Mouse (Mus musculus) heart, embryonic 10.5 days (tissue): ENCODE measurements around the gene Alkbh3. TPM values are rescaled to one million over a fixed set of nuclear protein-coding genes. Genes with fewer than 3 reads are reported as not detected.
A peak's percentile ranks its signal among the peaks of the same experiment; 100 is the strongest.

Experiments used
- DNase-seq: peaks from one replicate; pipeline ENCODE4 v3.0.0-alpha.2; 2017; ENCODE audit warnings: low spot score
- H3K27ac ChIP-seq: fragments of 300-500 bp; sonication (generic); 2 replicates; pipeline ENCODE4 v1.5.1; 2016; ENCODE audit warnings: mild to moderate bottlenecking
- H3K27me3 ChIP-seq: fragments of 300-500 bp; sonication (generic); 2 replicates; pipeline ENCODE4 v1.6.1; 2016; ENCODE audit warnings: mild to moderate bottlenecking; ENCODE audit not compliant: poor library complexity, insufficient read depth, severe bottlenecking
- H3K36me3 ChIP-seq: fragments of 300-500 bp; sonication (generic); 2 replicates; pipeline ENCODE4 v1.6.1; 2016; ENCODE audit warnings: mild to moderate bottlenecking, moderate library complexity
- H3K4me1 ChIP-seq: fragments of 300-500 bp; sonication (generic); 2 replicates; pipeline ENCODE4 v1.6.1; 2016; ENCODE audit warnings: mild to moderate bottlenecking
- H3K4me3 ChIP-seq: fragments of 300-500 bp; sonication (generic); 2 replicates; pipeline ENCODE4 v1.5.1; 2016; ENCODE audit warnings: mild to moderate bottlenecking, moderate library complexity
- H3K9me3 ChIP-seq: fragments of 300-500 bp; sonication (generic); 2 replicates; pipeline ENCODE4 v1.6.1; 2016; ENCODE audit warnings: mild to moderate bottlenecking, moderate library complexity
- WGBS: fragments of 180-500 bp; shearing (Covaris S2); methylation state at CpG from one replicate; pipeline ENCODE4 v1.1.7; 2016; 5-methylcytosine and 5-hydroxymethylcytosine counted together
- polyA plus RNA-seq: library from polyadenylated mRNA; unstranded; fragments of >200 nt; fragmentation: Nextera tagmentation; extraction: Ambion mirVana; gene quantifications from 2 replicates; pipeline ENCODE4 v1.2.1, GENCODE M21; 2016

Alkbh3 gene
- polyA plus RNA-seq, 1 experiment from 2014 or later: 66.2 TPM

GRCm38 (mm10) chr2:93957785-93958175 lies 52.8 kb downstream of the Alkbh3 start:
- WGBS: 52% methylated on average over 8 of the region's 8 CpGs
- no peak overlapping the region for H3K4me3 ChIP-seq
- no peak overlapping the region for H3K27ac ChIP-seq
- H3K36me3 ChIP-seq: no peaks in the 10 kb centered on the region
- H3K9me3 ChIP-seq: no peaks in the 10 kb centered on the region
- DNase-seq: no peak
- peaks cover 71% of the 10 kb centered on the region for H3K27me3 ChIP-seq
- H3K4me1 ChIP-seq: peaks cover 31% of the 10 kb centered on the region

GRCm38 (mm10) chr2:93956908-93957784 lies 53.5 kb downstream of the Alkbh3 start, which contains the start of gene Gm13889:
TSS of gene Gm13889 (minus strand) at chr2:93957201.
- 9% methylated on average over 45 of the region's 62 CpGs for WGBS
- no peak for DNase-seq
- Histone ChIP-seq H3K9me3 (no peaks in the 10 kb centered on the region), H3K36me3 (no peaks in the 10 kb centered on the region), H3K27me3 (peaks cover 78% of the 10 kb centered on the region), H3K4me1 (peaks cover 31% of the 10 kb centered on the region), H3K4me3 (peak within 1 kb of the TSS; percentile 78), H3K27ac (peak within 1 kb of the TSS; percentile 86)

- peak overlapping the region; percentile 86 for H3K27ac ChIP-seq
- no peaks in the 10 kb centered on the region for H3K9me3 ChIP-seq
- H3K4me1 ChIP-seq: peaks cover 31% of the 10 kb centered on the region
- peaks cover 83% of the 10 kb centered on the region for H3K27me3 ChIP-seq
- H3K36me3 ChIP-seq: no peaks in the 10 kb centered on the region
- WGBS: under 1% methylated on average over 44 of the region's 44 CpGs
- peak overlapping the region; percentile 78 for H3K4me3 ChIP-seq
- DNase-seq: no peak
Measured at GRCm38 (mm10) chr2:93956331-93956801, 54.2 kb downstream of the Alkbh3 start.

GRCm38 (mm10) chr2:93955886-93956285 lies 54.7 kb downstream of the Alkbh3 start:
- no peak for DNase-seq
- Histone ChIP-seq H3K4me1 (peaks cover 31% of the 10 kb centered on the region), H3K4me3 (peak overlapping the region; percentile 78), H3K27ac (peak overlapping the region; percentile 86; the same call in 1 of the 2 replicates), H3K36me3 (no peaks in the 10 kb centered on the region), H3K9me3 (no peaks in the 10 kb centered on the region), H3K27me3 (peaks cover 83% of the 10 kb centered on the region)
- WGBS: 0% methylated on average over 31 of the region's 31 CpGs

- DNase-seq: no peak
- peaks cover 31% of the 10 kb centered on the region for H3K4me1 ChIP-seq
- no peaks in the 10 kb centered on the region for H3K9me3 ChIP-seq
- peaks cover 77% of the 10 kb centered on the region for H3K27me3 ChIP-seq
- peak overlapping the region; percentile 3; the same call in 1 of the 2 replicates for H3K27ac ChIP-seq
- 2% methylated on average over 32 of the region's 32 CpGs for WGBS
- H3K36me3 ChIP-seq: no peaks in the 10 kb centered on the region
- peak overlapping the region; percentile 78 for H3K4me3 ChIP-seq
Measured at GRCm38 (mm10) chr2:93954781-93955578, 55.6 kb downstream of the Alkbh3 start.

- Histone ChIP-seq H3K27me3 (peaks cover 76% of the 10 kb centered on the region), H3K9me3 (no peaks in the 10 kb centered on the region)
- WGBS: 81% methylated on average over 9 of the region's 9 CpGs
Measured at GRCm38 (mm10) chr2:93953726-93954125, 56.9 kb downstream of the Alkbh3 start.

GRCm38 (mm10) chr2:93946976-93947375 lies 63.6 kb downstream of the Alkbh3 start:
- DNase-seq: no peak
- Histone ChIP-seq H3K4me3 (no peak overlapping the region), H3K27me3 (peaks cover 32% of the 10 kb centered on the region), H3K27ac (no peak overlapping the region), H3K9me3 (0 out of 2 replicates have a peak, but pooled peaks cover 4% of the 10 kb centered on the region), H3K4me1 (peaks cover 1% of the 10 kb centered on the region; the same call in 1 of the 2 replicates), H3K36me3 (no peaks in the 10 kb centered on the region)
- WGBS: 51% methylated on average over 5 of the region's 5 CpGs

More at GRCm38 (mm10) chr2:93953726-93954125, 56.9 kb downstream of the Alkbh3 start:
- no peak overlapping the region for H3K27ac ChIP-seq
- no peak for DNase-seq
- peaks cover 31% of the 10 kb centered on the region for H3K4me1 ChIP-seq
- H3K4me3 ChIP-seq: no peak overlapping the region
- H3K36me3 ChIP-seq: no peaks in the 10 kb centered on the region

GRCm38 (mm10) chr2:93944855-93945254 lies 65.8 kb downstream of the Alkbh3 start:
- Histone ChIP-seq H3K9me3 (0 out of 2 replicates have a peak, but pooled peaks cover 4% of the 10 kb centered on the region), H3K4me3 (no peak overlapping the region), H3K27ac (no peak overlapping the region), H3K27me3 (peaks cover 28% of the 10 kb centered on the region), H3K36me3 (no peaks in the 10 kb centered on the region), H3K4me1 (peaks cover 8% of the 10 kb centered on the region; the same call in 1 of the 2 replicates)
- WGBS: 91% methylated on average over 4 of the region's 4 CpGs
- DNase-seq: no peak

- Histone ChIP-seq H3K4me1 (peaks cover 8% of the 10 kb centered on the region; the same call in 1 of the 2 replicates), H3K27ac (no peak overlapping the region), H3K9me3 (0 out of 2 replicates have a peak, but pooled peaks cover 4% of the 10 kb centered on the region), H3K36me3 (no peaks in the 10 kb centered on the region), H3K4me3 (no peak overlapping the region), H3K27me3 (peaks cover 31% of the 10 kb centered on the region)
- WGBS: 85% methylated on average over 2 of the region's 2 CpGs
- no peak for DNase-seq
Measured at GRCm38 (mm10) chr2:93944099-93944498, 66.5 kb downstream of the Alkbh3 start.

GRCm38 (mm10) chr2:93941670-93942069 lies 68.9 kb downstream of the Alkbh3 start:
- Histone ChIP-seq H3K27me3 (peaks cover 27% of the 10 kb centered on the region), H3K36me3 (no peaks in the 10 kb centered on the region), H3K4me3 (no peak overlapping the region), H3K9me3 (0 out of 2 replicates have a peak, but pooled peaks cover 4% of the 10 kb centered on the region), H3K27ac (no peak overlapping the region), H3K4me1 (peaks cover 14% of the 10 kb centered on the region)
- DNase-seq: peak; percentile 81
- 36% methylated on average over 11 of the region's 11 CpGs for WGBS

- Histone ChIP-seq H3K27ac (no peak overlapping the region), H3K9me3 (no peaks in the 10 kb centered on the region), H3K27me3 (peaks cover 30% of the 10 kb centered on the region), H3K4me1 (peaks cover 14% of the 10 kb centered on the region), H3K36me3 (no peaks in the 10 kb centered on the region), H3K4me3 (no peak overlapping the region)
- DNase-seq: no peak
- 38% methylated on average over 9 of the region's 9 CpGs for WGBS
Measured at GRCm38 (mm10) chr2:93938534-93938933, 72.1 kb downstream of the Alkbh3 start.
